Mouse (Mus musculus) lung, postnatal 14 days (tissue): ENCODE measurements around the gene Gm20696.
A peak's percentile ranks its signal among the peaks of the same experiment; 100 is the strongest.

Experiments used
- DNase-seq: peaks from one replicate; pipeline ENCODE4 v3.0.0; 2021

The Gm20696 gene

GRCm38 (mm10) chr6:99621167-99621566 lies 45.4 kb downstream of the Gm20696 start:
- DNase-seq, result no peak

GRCm38 (mm10) chr6:99620471-99620870 lies 46.1 kb downstream of the Gm20696 start:
- DNase-seq, result no peak

DNA sequence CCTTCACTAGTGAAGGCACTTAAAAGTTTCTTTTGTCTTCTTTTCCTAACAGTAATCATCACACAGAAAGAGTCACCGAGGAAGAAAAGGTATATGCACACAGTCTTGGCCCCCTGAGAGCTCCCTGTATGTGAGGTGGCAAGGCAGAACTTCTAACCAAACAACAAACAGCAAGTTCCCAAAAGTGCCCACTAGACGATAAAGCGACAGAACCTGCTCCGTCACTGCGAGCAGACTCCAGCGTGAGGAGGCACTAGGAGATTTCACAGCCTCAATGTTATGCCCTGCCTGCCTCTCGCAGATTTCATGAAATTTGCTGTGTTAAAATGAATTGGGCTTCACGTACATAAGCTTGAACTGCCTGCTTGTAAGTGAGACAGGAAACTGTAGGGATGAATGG lies 46.6 kb downstream of the Gm20696 start:
- no peak for DNase-seq

- DNase-seq, result no peak
Observed at GRCm38 (mm10) chr6:99619466-99619865, 47.1 kb downstream of the Gm20696 start.

GRCm38 (mm10) chr6:99617867-99618266 lies 48.7 kb downstream of the Gm20696 start:
- DNase-seq, result no peak

- DNase-seq, result no peak
Observed at GRCm38 (mm10) chr6:99617415-99617814, 49.2 kb downstream of the Gm20696 start.

DNA sequence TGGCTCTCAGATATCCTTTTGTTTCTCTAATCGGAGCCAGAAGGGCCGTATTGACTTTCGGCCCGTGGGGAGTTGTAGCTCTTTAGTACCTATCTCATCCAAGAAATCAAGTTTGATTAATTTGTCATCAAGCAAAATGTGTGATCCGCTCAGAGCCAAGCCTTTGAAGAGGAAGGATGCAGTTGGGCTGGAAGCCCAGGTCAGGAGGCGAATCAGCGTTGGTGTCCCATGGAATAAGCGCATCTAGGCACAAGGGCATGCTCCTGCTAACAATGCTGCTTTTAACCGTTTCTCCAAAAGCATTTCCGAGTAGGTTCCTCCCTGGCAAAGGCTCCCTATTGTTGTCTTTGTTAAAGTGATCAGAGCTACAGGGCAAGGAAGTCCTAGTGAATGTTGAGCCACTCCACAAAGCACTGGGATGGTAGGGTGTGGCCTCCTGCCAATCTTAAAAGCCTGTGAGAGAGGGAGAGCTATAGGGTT lies 51.3 kb downstream of the Gm20696 start:
- no peak for DNase-seq

GRCm38 (mm10) chr6:99614566-99615271 lies 51.9 kb downstream of the Gm20696 start:
- DNase-seq, result no peak

GRCm38 (mm10) chr6:99611866-99612265 lies 54.7 kb downstream of the Gm20696 start:
- DNase-seq, result peak; percentile 31

DNA sequence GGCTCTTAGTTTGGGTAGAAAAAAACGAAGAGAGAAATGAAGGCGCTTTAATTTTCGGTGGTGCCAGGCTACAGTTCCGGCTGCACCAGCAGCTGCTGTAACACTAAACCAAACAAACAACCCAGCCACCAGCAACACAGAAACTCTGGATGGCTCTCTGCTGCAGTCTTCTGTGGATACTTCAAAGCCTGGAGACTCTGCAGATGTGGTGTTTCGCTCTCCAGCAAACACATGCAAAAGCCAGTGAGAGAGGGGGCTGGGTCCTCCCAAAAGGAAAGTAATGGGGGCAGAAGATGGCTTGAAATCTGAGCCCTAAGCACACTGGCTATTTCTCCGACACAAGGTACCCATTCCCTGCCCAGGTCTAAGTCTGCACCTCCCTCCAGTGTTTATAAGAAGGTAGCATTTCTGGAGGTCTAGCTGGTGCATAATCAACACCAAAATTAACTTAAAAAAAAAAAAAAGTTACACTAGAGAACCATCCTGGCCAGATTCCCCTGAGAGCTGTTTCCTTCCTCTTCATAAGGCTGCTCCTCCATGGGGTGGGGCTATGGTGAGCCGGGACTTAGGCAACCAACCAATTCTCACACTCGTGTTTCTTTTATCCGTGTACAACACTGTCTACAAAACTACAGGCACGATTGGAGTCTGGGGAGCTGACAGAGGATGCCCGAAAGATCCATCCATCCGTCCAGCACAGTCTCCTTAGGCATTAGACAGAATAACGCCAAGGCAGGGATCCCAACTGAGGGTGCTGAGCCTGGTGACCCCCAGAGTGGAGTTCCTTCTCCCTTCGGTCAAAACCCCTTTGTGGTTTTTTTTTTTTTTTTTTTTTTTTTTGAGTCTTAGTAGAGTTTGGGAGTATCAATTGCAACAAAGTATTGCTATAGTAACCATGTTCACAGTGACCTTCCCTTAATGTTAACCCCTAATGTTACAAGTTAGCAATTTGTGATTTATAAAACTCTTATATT lies 55.9 kb downstream of the Gm20696 start:
- peak; percentile 55 for DNase-seq

GRCm38 (mm10) chr6:99606079-99606478 lies 60.5 kb downstream of the Gm20696 start:
- no peak for DNase-seq

DNA sequence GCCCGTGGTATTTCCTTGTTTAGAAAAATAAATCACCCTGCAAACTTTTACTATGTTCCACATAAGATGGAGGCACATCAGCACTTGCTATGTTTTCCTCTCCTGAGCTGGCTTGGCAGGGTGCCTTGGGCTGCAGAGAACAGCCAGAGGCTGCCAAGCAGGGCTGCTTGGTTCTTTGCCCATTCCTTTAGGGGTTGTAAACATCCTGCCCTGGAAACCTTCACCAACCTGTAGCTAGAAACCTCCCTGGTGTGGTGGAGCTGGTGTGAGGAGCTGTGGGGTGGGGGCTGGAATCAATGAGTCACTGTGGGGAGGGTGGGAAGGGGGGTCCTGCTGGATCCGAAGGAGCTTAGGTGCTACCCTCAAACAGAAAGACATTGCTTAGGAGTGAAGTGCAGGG lies 61.8 kb downstream of the Gm20696 start:
- peak; percentile 46 for DNase-seq

DNA sequence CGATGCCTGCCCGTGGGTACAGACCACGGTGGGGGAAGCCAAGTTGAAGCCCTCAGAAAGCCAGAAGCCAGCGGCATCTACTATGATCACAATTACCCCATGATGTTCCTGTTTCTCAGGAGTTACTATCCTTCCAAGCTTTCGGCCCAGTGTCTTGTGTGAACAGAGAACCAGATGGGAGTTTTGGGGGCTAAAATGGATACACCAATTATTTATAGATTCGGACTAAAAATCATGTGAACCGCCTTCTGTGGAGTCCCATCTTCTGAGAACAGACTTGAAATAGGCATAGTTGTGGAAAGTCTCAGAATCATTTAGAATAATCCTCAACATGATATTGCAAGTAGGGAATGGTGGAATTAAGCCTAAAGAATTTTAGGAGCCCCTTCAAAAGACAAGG lies 64.2 kb downstream of the Gm20696 start:
- DNase-seq, result no peak

- DNase-seq, result no peak
Observed at GRCm38 (mm10) chr6:99600886-99601285, 65.7 kb downstream of the Gm20696 start.

- peak; percentile 44 for DNase-seq
Observed at GRCm38 (mm10) chr6:99600168-99600793, 66.3 kb downstream of the Gm20696 start.

GRCm38 (mm10) chr6:99599651-99600050 lies 66.9 kb downstream of the Gm20696 start:
- no peak for DNase-seq

DNA sequence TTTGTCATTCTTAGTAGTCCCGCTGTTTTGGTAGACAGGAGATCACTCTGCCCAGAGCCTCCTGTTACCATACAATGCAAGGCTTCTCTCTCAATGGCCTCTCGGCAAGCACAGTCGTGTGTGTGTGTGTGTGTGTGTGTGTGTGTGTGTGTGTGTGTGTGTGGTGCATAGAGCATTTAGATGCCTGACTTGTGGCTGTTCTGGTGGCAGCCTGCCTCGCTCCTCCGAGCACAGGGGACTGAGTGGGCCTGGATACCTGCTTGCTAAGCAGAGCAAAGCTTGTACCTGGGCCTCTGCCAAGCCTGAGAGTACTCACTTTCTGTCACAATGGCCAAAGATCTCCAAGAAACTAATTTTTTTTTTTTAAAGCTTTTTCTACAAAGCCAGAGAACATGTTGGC lies 67.4 kb downstream of the Gm20696 start:
- no peak for DNase-seq

- DNase-seq, result no peak
Observed at GRCm38 (mm10) chr6:99577040-99577439, 89.6 kb downstream of the Gm20696 start.

DNA sequence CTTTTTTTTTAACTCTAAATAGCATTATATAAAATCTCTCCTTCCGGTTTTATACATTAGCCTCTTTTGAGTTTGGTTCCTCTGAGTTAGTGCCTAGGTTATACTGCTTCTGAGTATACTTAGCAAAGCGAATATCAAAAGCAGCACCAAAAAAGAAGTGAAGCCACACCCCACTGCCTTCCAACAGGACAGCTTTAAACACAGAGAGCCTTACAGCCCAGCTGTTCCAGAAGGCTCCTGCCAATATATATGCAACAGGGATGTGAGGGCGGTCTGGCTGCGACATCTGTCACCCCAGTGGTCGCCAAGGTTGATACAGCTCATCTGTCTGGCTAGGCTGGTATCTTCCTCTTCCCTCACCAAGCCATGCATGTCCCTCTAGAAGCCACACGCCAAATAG lies 91.0 kb downstream of the Gm20696 start:
- no peak for DNase-seq

GRCm38 (mm10) chr6:99573343-99573742 lies 93.3 kb downstream of the Gm20696 start:
- DNase-seq, result no peak

DNA sequence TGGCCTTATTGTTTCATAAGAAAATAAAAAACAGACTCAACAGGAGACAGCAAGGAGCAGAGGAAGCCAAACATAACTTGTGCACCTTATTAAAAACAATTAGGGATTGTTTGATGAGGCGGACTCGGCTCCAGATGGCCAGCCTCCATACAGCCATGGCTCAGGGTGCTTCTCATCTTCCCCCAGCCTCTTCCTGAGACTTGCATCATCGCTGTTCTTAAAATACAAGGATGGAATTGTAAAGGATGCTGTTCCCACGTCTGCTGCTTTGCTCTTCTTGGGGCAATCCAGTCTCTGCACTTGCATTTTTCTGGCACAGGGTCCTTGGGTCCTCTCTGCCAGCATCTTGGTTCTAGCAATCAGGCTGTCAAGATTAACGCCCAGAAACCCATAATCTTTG lies 94.5 kb downstream of the Gm20696 start:
- no peak for DNase-seq

DNA sequence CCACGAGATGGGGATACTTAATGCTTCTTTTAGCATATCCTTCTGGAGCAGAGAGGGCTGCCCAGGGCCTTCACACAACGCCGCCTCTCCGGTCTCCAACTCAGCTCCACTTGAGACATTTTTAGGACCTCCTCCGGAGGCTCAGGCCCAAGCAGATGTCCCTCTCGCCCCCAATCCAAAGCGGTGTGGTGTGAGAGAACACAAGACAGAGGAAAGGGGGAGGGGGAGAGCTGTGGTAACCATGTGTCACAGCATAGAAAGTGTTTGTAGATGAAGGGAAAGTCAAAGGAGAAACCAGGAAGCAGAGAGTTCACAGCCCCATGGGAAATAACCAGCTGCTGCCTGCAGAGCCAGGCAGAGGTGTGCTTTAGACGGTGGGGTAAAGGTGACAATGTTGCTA lies 99.7 kb downstream of the Gm20696 start:
- peak; percentile 2 for DNase-seq

DNA sequence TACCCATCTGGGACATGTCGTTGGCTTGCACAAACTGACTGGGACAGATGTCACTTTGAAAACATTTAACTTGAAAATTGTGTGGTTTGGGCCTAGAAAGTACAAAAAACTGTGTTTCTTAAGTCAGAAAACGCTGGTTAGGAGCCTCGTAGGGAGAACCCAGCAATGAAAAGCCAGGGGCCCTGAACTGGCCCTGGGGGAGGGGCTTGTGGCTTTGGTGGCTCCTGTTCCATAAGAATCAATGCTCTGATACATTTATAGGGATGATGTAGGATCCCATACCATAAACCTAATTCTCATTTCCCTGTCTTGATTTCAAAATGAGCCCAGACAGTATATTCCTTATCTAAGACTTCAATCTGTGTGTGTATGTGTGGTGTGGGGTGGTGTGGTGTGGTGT lies 101.8 kb downstream of the Gm20696 start:
- no peak for DNase-seq
